Mouse (Mus musculus) ES-E14 (cell line): ENCODE data around the gene Ell3. TPM values are rescaled to one million over a fixed set of nuclear protein-coding genes. Genes with fewer than 3 reads are reported as not detected.

Source experiments
- DNase-seq: peaks from one replicate; pipeline ENCODE4 v3.0.0-alpha.2; 2013; ENCODE audit warnings: low read depth, low spot score
- H3K27ac ChIP-seq: 2 replicates; pipeline ENCODE4 v1.5.1; 2012; ENCODE audit warnings: low read depth, mild to moderate bottlenecking, low read length, moderate library complexity, mixed read lengths; ENCODE audit not compliant: poor library complexity, insufficient read depth, severe bottlenecking
- H3K36me3 ChIP-seq: 2 replicates; pipeline ENCODE4 v1.6.1; 2012; ENCODE audit warnings: mild to moderate bottlenecking, low read length, moderate library complexity, mixed read lengths; ENCODE audit not compliant: control insufficient read depth, poor library complexity, insufficient read depth, severe bottlenecking
- H3K4me1 ChIP-seq, 2 experiments: fragments of 150-350 bp in 1 of 2; sonication (generic) in 1 of 2; 2 replicates each; pipeline ENCODE4 v1.6.1; 2012; ENCODE audit warnings: low read length in 2 of 2, mild to moderate bottlenecking in 1 of 2, mixed read lengths in 1 of 2; ENCODE audit not compliant: control insufficient read depth in 2 of 2, insufficient read depth in 2 of 2, poor library complexity in 1 of 2
- H3K4me3 ChIP-seq, 2 experiments: fragments of 150-350 bp in 1 of 2; sonication (generic) in 1 of 2; 2 replicates each; pipeline ENCODE4 v1.5.1; 2012; ENCODE audit warnings: low read length in 2 of 2, low read depth in 1 of 2, mild to moderate bottlenecking in 1 of 2, mixed read lengths in 1 of 2; ENCODE audit not compliant: insufficient read depth in 1 of 2, poor library complexity in 1 of 2, severe bottlenecking in 1 of 2
- H3K9ac ChIP-seq: 2 replicates; pipeline ENCODE4 v1.6.1; 2012; ENCODE audit warnings: low read depth, mild to moderate bottlenecking, low read length, mixed read lengths; ENCODE audit not compliant: poor library complexity, insufficient read depth, severe bottlenecking
- H3K9me3 ChIP-seq: fragments of 150-350 bp; sonication (generic); 2 replicates; pipeline ENCODE4 v1.6.1; 2012; ENCODE audit warnings: low read depth, mild to moderate bottlenecking, low read length; ENCODE audit not compliant: control insufficient read depth, insufficient read depth
- CHD2 ChIP-seq: IDR thresholded peaks from 2 replicates; pipeline ENCODE4 v1.6.1; 2014; ENCODE audit warnings: mild to moderate bottlenecking, low read depth, low read length, inconsistent platforms
- HCFC1 ChIP-seq: IDR thresholded peaks from 2 replicates; pipeline ENCODE4 v1.6.1; 2012; ENCODE audit warnings: low read length, inconsistent platforms, borderline replicate concordance; ENCODE audit not compliant: insufficient read depth
- MAFK ChIP-seq: IDR thresholded peaks from 2 replicates; pipeline ENCODE4 v1.6.1; 2014; ENCODE audit warnings: mild to moderate bottlenecking, low read depth, low read length, inconsistent platforms; ENCODE audit not compliant: insufficient read depth
- ZC3H11A ChIP-seq: IDR thresholded peaks from 2 replicates; pipeline ENCODE4 v1.6.1; 2012; ENCODE audit warnings: low read depth, mild to moderate bottlenecking, inconsistent platforms, low read length, borderline replicate concordance
- ZNF384 ChIP-seq: IDR thresholded peaks from 2 replicates; pipeline ENCODE4 v1.6.1; 2012; ENCODE audit warnings: low read depth, low read length, inconsistent platforms
- in situ Hi-C, 2 experiments: fragments of 600-800 bp; cut with MboI; formaldehyde crosslinking; loops; one replicate each; pipeline ENCODE4 v1.15.1; 2025; ENCODE audit warnings: low sequenced_read_pairs in 2 of 2, inconsistent platforms in 1 of 2; ENCODE audit not compliant: unreplicated experiment in 2 of 2
- total RNA-seq: library from RNA; depleted of rRNA; stranded (reverse); fragments of 300-350 nt; gene quantifications from 2 replicates; pipeline ENCODE4 v1.2.3, GENCODE M21; 2012

The Ell3 gene
- total RNA-seq, 1 experiment: 7.5 TPM

DNA sequence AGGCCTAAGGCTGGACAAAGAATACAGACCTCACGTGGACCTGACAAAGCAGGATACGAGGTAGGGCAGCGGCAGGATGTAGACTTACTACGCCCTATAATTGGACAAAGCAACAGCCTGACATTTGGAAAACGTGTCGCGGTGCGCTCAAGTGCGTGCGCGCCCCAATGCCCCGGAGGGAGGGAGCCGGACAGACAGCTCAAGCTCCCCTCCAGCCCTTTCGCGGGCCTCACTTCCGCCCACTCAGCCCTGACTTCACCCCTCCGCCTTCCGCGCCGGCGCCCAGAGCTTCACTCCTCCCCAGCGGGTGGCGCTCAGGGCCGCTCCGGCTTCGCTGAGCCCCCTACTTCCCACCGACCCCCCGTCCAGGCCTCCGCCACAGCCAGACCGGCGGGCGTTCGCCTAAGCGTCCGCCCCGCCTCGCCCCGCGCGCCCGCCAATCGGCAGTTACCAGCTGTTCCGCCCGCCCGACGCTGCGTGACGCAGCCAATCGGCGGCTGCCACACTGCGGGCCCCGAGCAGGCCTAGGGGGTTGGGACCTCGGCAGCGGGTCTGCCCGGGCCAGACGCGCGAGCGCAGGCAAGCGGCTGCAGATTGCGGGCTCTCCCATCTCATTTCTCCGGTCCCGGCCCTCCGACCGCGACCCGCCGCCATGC is 30.6 kb downstream of the Ell3 start, which contains the start of the genes Pdia3 and Catsper2:
Gene Pdia3, plus strand, starts transcription at position 389 of the 656 bp plus-strand sequence.
Gene Catsper2, minus strand, starts transcription at position 406 of the 656 bp plus-strand sequence.
- in situ Hi-C loops: no loop called here
- Histone ChIP-seq H3K9me3 (no peaks in the 10 kb centered on the region), H3K4me3 (peak within 1 kb of the TSS; percentile 90 to 99), H3K36me3 (peaks cover 5% of the 10 kb centered on the region), H3K4me1 (peaks cover 3 to 6% of the 10 kb centered on the region in 2 experiments; a peak in 3 of 4 replicates), H3K9ac (peak within 1 kb of the TSS; percentile 99), H3K27ac (peak within 1 kb of the TSS; percentile 94)
- peak; percentile 86 for DNase-seq
- TF ChIP-seq MAFK (no peak), HCFC1 (peak; percentile 41), CHD2 (no peak), ZC3H11A (no peak), ZNF384 (no peak)

DNA sequence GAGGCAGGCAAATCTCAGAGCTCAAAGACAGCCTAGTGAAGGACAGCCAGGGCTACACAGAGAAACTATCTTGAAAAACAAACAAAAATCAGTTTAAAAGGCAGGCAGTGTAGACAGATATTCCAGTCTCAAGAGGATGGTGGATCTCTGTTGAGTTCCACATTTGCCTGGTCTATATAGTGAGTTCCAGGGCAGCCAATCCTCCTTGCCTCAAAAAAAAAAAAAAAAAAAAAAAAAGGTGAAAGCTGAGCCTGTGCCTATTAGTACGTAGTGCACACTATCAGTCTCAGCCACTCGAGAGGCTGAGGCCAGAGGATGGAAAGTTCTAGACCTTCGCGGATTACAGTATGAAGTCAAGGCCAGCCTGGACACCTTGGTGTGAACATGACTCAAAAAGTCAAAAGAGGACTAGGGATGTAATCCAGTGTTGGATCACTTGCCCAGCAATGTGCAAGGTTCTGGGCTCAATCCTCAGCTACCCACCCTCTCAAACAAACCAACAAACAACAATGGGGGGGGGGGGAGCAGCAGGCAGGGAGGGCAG is 31.2 kb downstream of the Ell3 start:
- no peak for TF ChIP-seq CHD2
- TF ChIP-seq HCFC1: no peak
- no peak for TF ChIP-seq ZC3H11A
- TF ChIP-seq ZNF384: peak; percentile 68; the same call in 1 of the 2 replicates
- peaks cover 3 to 6% of the 10 kb centered on the region in 2 experiments; a peak in 3 of 4 replicates for H3K4me1 ChIP-seq
- H3K36me3 ChIP-seq: peaks cover 5% of the 10 kb centered on the region
- H3K9ac ChIP-seq: peak overlapping the region; percentile 84
- DNase-seq: no peak
- in situ Hi-C loops: no loop called here
- H3K4me3 ChIP-seq: peak overlapping the region; percentile 90 to 99
- no peaks in the 10 kb centered on the region for H3K9me3 ChIP-seq
- peak overlapping the region; percentile 69 for H3K27ac ChIP-seq

DNA sequence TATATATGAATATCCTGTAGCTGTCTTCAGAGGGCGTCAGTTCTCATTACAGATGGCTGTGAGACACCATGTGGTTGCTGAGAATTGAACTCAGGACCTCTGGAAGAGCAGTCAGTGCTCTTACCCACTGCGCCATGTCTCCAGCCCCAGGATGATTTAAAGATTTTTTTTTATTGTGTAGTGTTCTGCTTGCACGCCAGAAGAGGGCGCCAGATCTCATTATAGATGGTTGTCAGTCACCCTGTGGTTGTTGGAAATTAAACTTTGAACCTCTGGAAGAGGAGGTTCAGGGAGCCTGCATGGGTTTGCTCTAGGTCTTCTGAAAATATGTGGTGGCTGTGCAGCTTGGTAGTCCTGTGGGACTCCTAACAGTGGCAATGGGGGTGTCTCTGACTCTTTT is 35.9 kb downstream of the Ell3 start:
- no peaks in the 10 kb centered on the region; a peak in 1 of 4 replicates for H3K4me1 ChIP-seq
- in situ Hi-C loops: no loop called here
- H3K9ac ChIP-seq: no peak overlapping the region
- H3K36me3 ChIP-seq: no peaks in the 10 kb centered on the region
- DNase-seq: peak; percentile 56
- TF ChIP-seq HCFC1 (no peak), ZC3H11A (no peak), ZNF384 (peak; percentile 94), MAFK (no peak), CHD2 (no peak)
- H3K27ac ChIP-seq: no peak overlapping the region
- no peaks in the 10 kb centered on the region for H3K9me3 ChIP-seq
- H3K4me3 ChIP-seq: no peak overlapping the region

DNA sequence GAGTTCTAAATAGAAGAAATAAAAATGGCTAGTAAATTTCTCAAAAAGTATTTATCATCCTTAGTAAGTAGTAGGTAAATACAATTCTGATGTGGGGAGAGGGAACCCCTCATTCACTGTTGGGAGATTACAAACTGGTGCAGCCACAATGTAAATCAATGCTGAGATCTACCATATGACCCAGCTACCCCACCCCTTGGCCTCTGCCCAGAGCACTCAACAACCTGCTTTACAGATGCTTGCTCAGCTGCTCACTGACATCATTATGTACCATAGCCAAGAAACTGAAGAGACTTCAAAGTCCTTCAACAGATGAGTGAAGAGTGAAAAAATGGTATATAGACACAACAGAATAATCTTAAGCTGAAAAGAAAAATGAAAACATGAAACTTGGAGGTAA is 40.8 kb downstream of the Ell3 start:
- H3K9ac ChIP-seq: no peak overlapping the region
- H3K4me3 ChIP-seq: no peak overlapping the region
- in situ Hi-C loops: no loop called here
- H3K4me1 ChIP-seq: no peaks in the 10 kb centered on the region
- DNase-seq: no peak
- no peaks in the 10 kb centered on the region for H3K36me3 ChIP-seq
- no peaks in the 10 kb centered on the region for H3K9me3 ChIP-seq
- H3K27ac ChIP-seq: no peak overlapping the region
- no peak for TF ChIP-seq MAFK
- TF ChIP-seq ZNF384: no peak
- TF ChIP-seq ZC3H11A: no peak
- no peak for TF ChIP-seq CHD2
- no peak for TF ChIP-seq HCFC1
